Mouse (Mus musculus) heart, postnatal 0 days (tissue): ENCODE data around the gene Specc1l.

Experiments used
- CTCF ChIP-seq: IDR thresholded peaks from 2 replicates; pipeline ENCODE4 v1.5.1; 2016; ENCODE audit warnings: antibody characterized with exemption, control low read depth, low read depth
- EP300 ChIP-seq: IDR thresholded peaks from 2 replicates; pipeline ENCODE4 v1.6.1; 2016; ENCODE audit warnings: antibody characterized with exemption, low read depth

DNA sequence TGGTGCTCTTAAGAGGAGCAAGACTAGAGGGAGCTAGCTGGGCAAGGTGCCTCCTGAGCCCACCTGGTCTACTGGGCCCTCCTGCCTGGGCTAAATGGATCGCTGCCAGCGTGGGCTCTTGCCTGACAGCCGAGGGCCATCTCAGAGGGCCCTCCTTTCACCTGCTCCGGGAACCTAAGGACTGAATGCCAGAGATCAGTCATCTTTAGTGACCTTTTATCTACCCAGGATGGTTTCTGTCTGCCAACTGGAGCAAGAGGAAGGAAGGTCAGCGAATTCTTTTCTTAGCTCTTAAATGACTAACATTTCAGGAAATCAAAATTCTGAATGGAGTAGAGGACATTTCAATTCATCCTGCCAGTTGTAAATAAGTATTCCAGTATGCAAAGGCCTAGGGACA, 138.7 kb downstream of the Specc1l start:
- TF ChIP-seq CTCF = no peak
- no peak for TF ChIP-seq EP300
